ENCODE assay signal across 35 mouse cellular contexts in genomic region chr7:99097781-99098180, GRCm38 (mm10).
"Had no signal": no experiment of that assay in that cellular context is flagged by ENCODE, and none has a peak within 500 bp of the region (broad histone marks: within the 10 kb centered on the region; RNA-seq: fewer than 3 reads in every experiment).

No protein-coding gene starts in this region.

- H3K27ac ChIP-seq: heart, embryonic 10.5 days; heart, embryonic 13.5 days; heart, embryonic 15.5 days; hindbrain, embryonic 10.5 days; hindbrain, embryonic 12.5 days; hindbrain, embryonic 13.5 days; hindbrain, embryonic 14.5 days; hindbrain, embryonic 15.5 days; hindbrain, postnatal 0 days; intestine, embryonic 15.5 days; kidney, embryonic 15.5 days; kidney, postnatal 0 days; layer of hippocampus, adult 2 months had no signal

- H3K9me3 ChIP-seq: heart, embryonic 10.5 days; heart, embryonic 12.5 days; heart, embryonic 13.5 days; heart, embryonic 15.5 days; hindbrain, embryonic 10.5 days; hindbrain, embryonic 12.5 days; hindbrain, embryonic 13.5 days; hindbrain, embryonic 15.5 days; intestine, embryonic 15.5 days; kidney, embryonic 15.5 days had no signal

- H3K27me3 ChIP-seq: heart, embryonic 12.5 days; heart, embryonic 13.5 days; heart, embryonic 15.5 days; hindbrain, embryonic 12.5 days; hindbrain, embryonic 13.5 days; hindbrain, embryonic 15.5 days; intestine, embryonic 15.5 days; kidney, embryonic 15.5 days had no signal

- DNase-seq: heart, postnatal 10 days; heart, postnatal 14 days; heart, postnatal 36 days; heart, postnatal 4 days; kidney, adult 11 months; kidney, adult 18-20 months; kidney, adult 2 months; kidney, adult 8-10 months; kidney, adult 9 months; kidney, postnatal 10 days; kidney, postnatal 14 days; kidney, postnatal 25 days; kidney, postnatal 36 days; kidney, postnatal 4 days; layer of hippocampus, adult 9-11 months; layer of hippocampus, postnatal 36 days had no signal

- ATAC-seq: hindbrain, embryonic 16.5 days; hindbrain, postnatal 0 days; inflammation-experienced regulatory T-cells, adult 6 months; intestine, embryonic 15.5 days; intestine, embryonic 16.5 days; intestine, postnatal 0 days had no signal

- H3K9ac ChIP-seq: heart, embryonic 12.5 days; heart, embryonic 13.5 days; heart, embryonic 15.5 days; hindbrain, embryonic 12.5 days; hindbrain, embryonic 13.5 days; hindbrain, embryonic 14.5 days; hindbrain, embryonic 15.5 days; intestine, embryonic 15.5 days; kidney, embryonic 15.5 days had no signal

- H3K4me2 ChIP-seq: heart, embryonic 11.5 days; heart, embryonic 12.5 days; heart, embryonic 13.5 days; heart, embryonic 15.5 days; hindbrain, embryonic 12.5 days; hindbrain, embryonic 13.5 days; hindbrain, embryonic 14.5 days; hindbrain, embryonic 15.5 days; intestine, embryonic 15.5 days; kidney, embryonic 15.5 days had no signal

- H3K4me3 ChIP-seq: heart, embryonic 10.5 days; heart, embryonic 12.5 days; heart, embryonic 13.5 days; heart, embryonic 15.5 days; hindbrain, embryonic 10.5 days; hindbrain, embryonic 12.5 days; hindbrain, embryonic 13.5 days; hindbrain, embryonic 15.5 days; intestine, embryonic 15.5 days; kidney, embryonic 15.5 days; layer of hippocampus, adult 2 months had no signal
